Mouse (Mus musculus) bone marrow, adult 2 months (tissue): Measurements from ENCODE around the gene Ptpre. TPM values are rescaled to one million over a fixed set of nuclear protein-coding genes. Genes with fewer than 3 reads are reported as not detected.
"Not testable (repeated sequence)": the region's sequence is repeated elsewhere in the genome, so short reads cannot be mapped to it uniquely, and the experiment has no call there.

ENCODE experiments used
- H3K27ac ChIP-seq: fragments of 200-500 bp; 2 replicates; pipeline ENCODE4 v1.5.1; 2012; ENCODE audit warnings: low read depth, mild to moderate bottlenecking, control low read depth, inconsistent platforms, low read length; ENCODE audit not compliant: control insufficient read depth, poor library complexity, insufficient read depth
- H3K4me1 ChIP-seq: fragments of 200-500 bp; 2 replicates; pipeline ENCODE4 v1.6.1; 2011; ENCODE audit warnings: low read length; ENCODE audit not compliant: control insufficient read depth, insufficient read depth
- H3K4me3 ChIP-seq: fragments of 200-500 bp; replicated peaks from 2 replicates; pipeline ENCODE3; 2011; ENCODE audit warnings: mild to moderate bottlenecking, low read depth, low read length, control low read depth; ENCODE audit not compliant: control insufficient read depth
- CTCF ChIP-seq: fragments of 200-500 bp; IDR thresholded peaks from 2 replicates; pipeline ENCODE4 v1.5.1; 2011; ENCODE audit warnings: low read length, control low read depth; ENCODE audit not compliant: control insufficient read depth, insufficient read depth
- POLR2A ChIP-seq: fragments of 200-500 bp; IDR thresholded peaks from 2 replicates; pipeline ENCODE4 v1.6.1; 2011; ENCODE audit warnings: low read depth, mild to moderate bottlenecking, control low read depth, low read length, borderline replicate concordance; ENCODE audit not compliant: control insufficient read depth
- WGBS: fragments of 180-500 bp; shearing (Covaris S2); methylation state at CpG from one replicate; pipeline ENCODE4 v1.1.7; 2018; 5-methylcytosine and 5-hydroxymethylcytosine counted together
- polyA plus RNA-seq: library from polyadenylated mRNA; stranded (reverse); fragments of >200 nt; gene quantifications from 2 replicates; pipeline ENCODE4 v1.2.4, GENCODE M21; 2011; ENCODE audit warnings: low replicate concordance; ENCODE audit not compliant: missing spikeins, insufficient read depth, insufficient read length

Ptpre gene
- 10.8 and 27.7 TPM in 2 replicates for polyA plus RNA-seq

GRCm38 (mm10) chr7:135537341-135537901 lies at the start of gene Ptpre:
TSS of gene Ptpre (plus strand) at chr7:135537481.
- H3K4me3 ChIP-seq = peak within 1 kb of the TSS; percentile 83
- peak within 1 kb of the TSS; percentile 82 for H3K27ac ChIP-seq
- WGBS = under 1% methylated on average over 28 of the region's 28 CpGs
- peaks cover 3% of the 10 kb centered on the region; the same call in 1 of the 2 replicates for H3K4me1 ChIP-seq
- TF ChIP-seq CTCF (peak; percentile 70), POLR2A (no peak)

DNA sequence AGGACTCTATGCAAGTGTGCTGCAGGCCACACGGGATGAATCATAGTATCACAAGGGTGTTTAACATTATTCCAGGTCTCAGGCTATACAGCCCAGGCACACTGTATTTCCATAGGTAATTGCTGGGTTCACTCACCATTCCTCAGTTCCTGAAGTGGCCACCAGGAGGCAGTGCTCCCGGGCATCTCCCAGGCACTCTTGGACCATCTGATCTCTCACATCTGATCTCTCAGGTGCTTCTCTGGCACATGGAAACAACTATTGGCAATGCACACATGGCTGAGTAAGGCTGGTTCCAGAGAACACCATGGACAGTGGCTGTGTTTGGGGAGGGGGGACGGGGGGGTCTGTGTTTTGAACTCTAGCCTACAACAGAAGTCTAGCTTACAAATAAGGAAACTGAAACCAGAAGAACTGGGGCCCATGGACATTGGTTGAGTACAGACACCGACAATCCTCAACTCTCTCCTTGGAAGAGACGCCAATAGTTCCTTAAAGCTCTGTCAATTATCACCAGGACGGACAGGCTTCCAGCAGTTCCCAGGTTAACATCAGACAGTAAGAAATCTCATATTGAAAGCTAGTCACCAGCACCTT lies 49.0 kb upstream of the Ptpre start:
- H3K4me1 ChIP-seq = no peaks in the 10 kb centered on the region
- no peak for TF ChIP-seq POLR2A
- TF ChIP-seq CTCF = peak; percentile 65
- H3K4me3 ChIP-seq = no peak overlapping the region
- 61% methylated on average over 6 of the region's 6 CpGs for WGBS
- H3K27ac ChIP-seq = no peak overlapping the region

DNA sequence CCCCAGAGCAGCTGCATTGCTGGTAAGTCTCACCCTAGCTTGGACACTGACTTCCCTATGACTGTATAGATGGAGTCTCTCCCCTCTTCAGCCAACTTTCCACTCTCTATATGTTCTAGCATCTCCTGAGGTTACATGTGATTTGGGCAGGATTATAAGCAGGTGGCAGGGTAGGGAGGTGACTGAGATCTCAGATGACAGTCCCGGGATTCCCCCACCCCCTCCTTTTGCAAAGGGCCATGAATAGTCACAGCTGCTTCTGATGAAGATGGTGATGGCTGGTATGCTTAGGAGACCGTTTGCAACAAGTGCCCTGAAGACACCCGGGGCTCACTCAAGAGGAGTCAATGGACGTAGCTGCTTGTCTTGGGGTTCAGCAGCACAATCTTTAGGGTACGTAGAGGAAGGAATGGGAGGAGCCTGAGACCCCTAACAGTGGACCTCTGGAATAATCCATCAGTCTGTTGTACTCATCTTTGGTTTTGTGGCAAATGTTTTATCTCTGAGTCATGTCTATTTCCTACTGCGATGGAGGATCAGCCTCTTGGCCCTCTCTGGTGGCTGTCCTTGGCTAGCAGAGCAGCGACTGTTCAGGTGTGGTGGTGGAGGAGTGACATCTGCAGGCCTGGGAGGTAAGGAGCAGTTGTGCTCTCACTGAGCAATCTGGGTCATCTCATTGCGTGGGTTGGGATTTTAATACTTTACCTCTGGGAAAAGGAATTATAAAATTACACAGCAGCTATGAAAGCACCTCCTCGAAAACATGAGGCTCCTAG lies 47.4 kb upstream of the Ptpre start:
- H3K27ac ChIP-seq = no peak overlapping the region
- no peak for TF ChIP-seq CTCF
- TF ChIP-seq POLR2A = no peak
- H3K4me1 ChIP-seq = no peaks in the 10 kb centered on the region
- 71% methylated on average over 9 of the region's 9 CpGs for WGBS
- H3K4me3 ChIP-seq = no peak overlapping the region

- H3K27ac ChIP-seq = no peak overlapping the region
- 23% methylated on average over 8 of the region's 8 CpGs for WGBS
- no peak for TF ChIP-seq POLR2A
- no peak for TF ChIP-seq CTCF
- no peaks in the 10 kb centered on the region for H3K4me1 ChIP-seq
- H3K4me3 ChIP-seq = no peak overlapping the region
These were observed 46.8 kb upstream of the Ptpre start for GRCm38 (mm10) chr7:135490500-135490886.

GRCm38 (mm10) chr7:135495303-135495702 lies 42.0 kb upstream of the Ptpre start:
- TF ChIP-seq CTCF (peak; percentile 34; the same call in 1 of the 2 replicates), POLR2A (no peak)
- H3K27ac ChIP-seq = no peak overlapping the region
- H3K4me3 ChIP-seq = no peak overlapping the region
- WGBS = 51% methylated on average over 3 of the region's 3 CpGs
- H3K4me1 ChIP-seq = no peaks in the 10 kb centered on the region

GRCm38 (mm10) chr7:135498565-135499186 lies 38.6 kb upstream of the Ptpre start:
- TF ChIP-seq CTCF (no peak), POLR2A (no peak)
- 69% methylated on average over 3 of the region's 3 CpGs for WGBS
- no peak overlapping the region for H3K4me3 ChIP-seq
- no peak overlapping the region for H3K27ac ChIP-seq
- H3K4me1 ChIP-seq = no peaks in the 10 kb centered on the region

DNA sequence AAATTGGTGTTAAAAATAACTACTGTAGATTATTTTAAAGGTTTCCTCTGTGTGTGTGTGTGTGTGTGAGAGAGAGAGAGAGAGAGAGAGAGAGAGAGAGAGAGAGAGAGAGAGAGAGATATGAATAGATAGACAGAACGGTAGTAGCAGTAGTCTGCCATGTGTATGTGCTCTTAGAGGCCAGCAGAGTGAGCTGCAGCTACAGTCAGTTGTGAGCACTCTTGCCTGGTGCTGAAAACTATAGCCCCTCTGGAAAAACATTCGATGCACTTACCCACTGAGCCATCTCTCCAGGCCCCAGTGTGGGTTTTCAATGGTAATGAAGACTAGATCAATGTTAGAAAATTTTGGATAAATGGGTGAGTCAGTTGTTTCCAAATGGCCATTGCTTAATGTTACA lies 37.9 kb upstream of the Ptpre start:
- TF ChIP-seq CTCF (no peak), POLR2A (no peak)
- Histone ChIP-seq H3K27ac (no peak overlapping the region), H3K4me3 (no peak overlapping the region), H3K4me1 (no peaks in the 10 kb centered on the region)
- 41% methylated on average over 2 of the region's 2 CpGs for WGBS

DNA sequence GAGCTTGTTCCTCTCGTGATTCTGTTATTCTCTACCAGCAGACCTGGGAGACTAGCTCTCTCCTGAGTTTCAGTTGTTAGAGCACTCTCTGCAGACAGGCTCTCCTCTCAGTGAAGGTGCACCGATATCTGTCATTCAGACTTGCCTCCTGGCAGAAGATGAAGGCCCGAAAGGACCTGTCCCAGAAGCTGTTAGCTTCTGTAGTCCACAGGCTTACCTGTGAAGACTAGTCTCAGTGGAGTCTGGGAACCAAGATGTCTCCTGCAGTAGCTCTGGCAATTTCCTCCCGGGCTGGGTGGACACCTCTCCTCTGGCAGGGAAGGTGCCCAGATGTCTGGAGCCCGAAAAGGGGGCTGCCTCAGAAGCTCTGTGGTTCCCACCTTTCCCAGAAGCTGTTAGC lies 30.8 kb upstream of the Ptpre start:
- not testable (repeated sequence) for H3K4me3 ChIP-seq, H3K27ac ChIP-seq, H3K4me1 ChIP-seq
- WGBS = 81% methylated on average over 5 of the region's 5 CpGs

GRCm38 (mm10) chr7:135508602-135509001 lies 28.7 kb upstream of the Ptpre start:
- Histone ChIP-seq H3K4me1 (no peaks in the 10 kb centered on the region), H3K27ac (no peak overlapping the region), H3K4me3 (no peak overlapping the region)
- TF ChIP-seq CTCF = no peak
- TF ChIP-seq POLR2A = no peak
- 57% methylated on average over 4 of the region's 4 CpGs for WGBS
